Comparison of ENCODE assay signal across 11 mouse cellular contexts in the genomic region with DNA sequence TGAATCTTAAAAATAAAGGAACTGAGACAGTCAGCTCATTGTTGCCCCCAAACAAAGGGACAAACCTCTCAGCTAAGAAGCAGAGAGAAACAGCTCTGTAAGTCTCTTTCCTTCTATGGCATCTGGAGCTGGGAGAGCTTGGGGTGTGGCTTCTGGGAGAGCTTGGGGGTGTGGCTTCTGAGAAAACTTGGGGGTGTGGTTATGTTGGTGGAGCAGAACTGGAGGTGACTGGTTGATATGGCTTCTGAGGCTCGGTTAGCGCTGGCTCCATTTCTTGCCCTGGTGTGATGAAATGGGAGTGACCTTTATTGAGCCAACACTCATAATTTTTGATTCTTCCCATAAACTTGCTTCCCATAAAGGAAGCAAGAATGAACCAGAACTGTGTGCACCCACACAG. TPM values are rescaled to one million over a fixed set of nuclear protein-coding genes. Genes with fewer than 3 reads are reported as not detected.
DNase-seq lines count a peak whose midpoint lies in the region; ATAC-seq lines count a peak whose summit lies in the region.
"Had no signal": no experiment of that assay in that cellular context is flagged by ENCODE, and none has a peak within 500 bp of the region (broad histone marks: within the 10 kb centered on the region; RNA-seq: fewer than 3 reads in every experiment).

No protein-coding gene starts in this region.

- ATAC-seq in lung, embryonic 16.5 days (ENCODE audit: low read depth) = peak; percentile 76; the same call in 1 of the 2 replicates

- no peaks in the 10 kb centered on the region for H3K4me1 ChIP-seq in lung, embryonic 16.5 days (replicated peaks; ENCODE audit: control insufficient read depth, insufficient read depth, low read length)

- no peaks in the 10 kb centered on the region for H3K9me3 ChIP-seq in lung, embryonic 16.5 days (ENCODE audit: control insufficient read depth, low read length)
- H3K9me3 ChIP-seq: embryonic facial prominence, embryonic 12.5 days; neural tube, embryonic 13.5 days had no signal

- 32% methylated on average over 2 of the region's 2 CpGs for WGBS in lung, embryonic 16.5 days

- H3K27me3 ChIP-seq in lung, embryonic 16.5 days (ENCODE audit: control insufficient read depth, insufficient read depth, low read depth, low read length) = no peaks in the 10 kb centered on the region
- H3K27me3 ChIP-seq: neural tube, embryonic 13.5 days had no signal

- no peak overlapping the region for H3K27ac ChIP-seq in lung, embryonic 16.5 days (ENCODE audit: low read length)
- H3K27ac ChIP-seq: neural tube, embryonic 13.5 days had no signal

- no peak overlapping the region for H3K4me2 ChIP-seq in lung, embryonic 16.5 days (ENCODE audit: low read depth, low read length)
- H3K4me2 ChIP-seq: embryonic facial prominence, embryonic 12.5 days; neural tube, embryonic 13.5 days had no signal

- H3K9ac ChIP-seq in lung, embryonic 16.5 days (ENCODE audit: low read length) = no peak overlapping the region
- H3K9ac ChIP-seq: embryonic facial prominence, embryonic 12.5 days; neural tube, embryonic 13.5 days had no signal

- no peaks in the 10 kb centered on the region for H3K36me3 ChIP-seq in lung, embryonic 16.5 days (ENCODE audit: control insufficient read depth, insufficient read depth, low read length)
- H3K36me3 ChIP-seq: embryonic facial prominence, embryonic 12.5 days; neural tube, embryonic 13.5 days had no signal

- intact Hi-C loops in gastrocnemius, postnatal 36 days (cut with DNase I) = no loop called here

- DNase-seq in adrenal gland, postnatal 14 days = peak; percentile 36
- no peak for DNase-seq in adrenal gland, adult 18-20 months (ENCODE audit: low spot score in 2 of 2)
- peak; percentile 14 for DNase-seq in WW6 (ENCODE audit: low read depth, low spot score)
- DNase-seq in kidney, adult 9 months = peak; percentile 49
- DNase-seq in cerebellum, postnatal 4 days (ENCODE audit: low spot score in 2 of 2) = no peak
- no peak for DNase-seq in gastrocnemius, postnatal 36 days
- no peak for DNase-seq in cerebellum, postnatal 25 days

- H3K4me3 ChIP-seq in lung, embryonic 16.5 days (ENCODE audit: low read length) = no peak overlapping the region
- H3K4me3 ChIP-seq: embryonic facial prominence, embryonic 12.5 days; neural tube, embryonic 13.5 days had no signal

RNA-seq across cellular contexts. Expression of a gene that starts 10.0 kb away (rescaled TPM):
- not detected in 2 replicates for total RNA-seq in adrenal gland, postnatal 14 days (2021)
- not detected for total RNA-seq in adrenal gland, adult 18-20 months (2021)
- 0.63 and 1.0 TPM in 2 replicates for polyA plus RNA-seq in lung, embryonic 16.5 days (2015; fragmentation: Nextera tagmentation; extraction: Ambion mirVana)
- total RNA-seq in gastrocnemius, postnatal 36 days (2021) = not detected
- polyA plus RNA-seq: neural tube, embryonic 13.5 days had no signal

RNA-seq across cellular contexts. Expression of a gene that starts 48.0 kb away (rescaled TPM):
- total RNA-seq in adrenal gland, postnatal 14 days (2021) = not detected in 2 replicates
- total RNA-seq in adrenal gland, adult 18-20 months (2021) = not detected
- polyA plus RNA-seq in lung, embryonic 16.5 days (2015; fragmentation: Nextera tagmentation; extraction: Ambion mirVana) = not detected in 2 replicates
- not detected for total RNA-seq in gastrocnemius, postnatal 36 days (2021)
- polyA plus RNA-seq: C2C12; embryonic facial prominence, embryonic 12.5 days; neural tube, embryonic 13.5 days had no signal

Comparison
In these comparisons a context has a peak if more than half of its experiments do, and no peak if none do; other contexts are left out.
1. DNase-seq: peak in adrenal gland, postnatal 14 days (single experiment), WW6 (single experiment) and kidney, adult 9 months (single experiment); none in adrenal gland, adult 18-20 months (0 of 2), cerebellum, postnatal 4 days (0 of 2), gastrocnemius, postnatal 36 days (0 of 2) and cerebellum, postnatal 25 days (0 of 2).